Mouse (Mus musculus): ENCODE results near the gene Rccd1.
A peak's percentile ranks its signal among the peaks of the same experiment; 100 is the strongest.
"Not testable (repeated sequence)": the region's sequence is repeated elsewhere in the genome, so short reads cannot be mapped to it uniquely, and the experiment has no call there.

The Rccd1 gene

GRCm38 (mm10) chr7:80343270-80344018 is 19.2 kb upstream of the Rccd1 start:
- DNase-seq: peak; percentile 66

DNA sequence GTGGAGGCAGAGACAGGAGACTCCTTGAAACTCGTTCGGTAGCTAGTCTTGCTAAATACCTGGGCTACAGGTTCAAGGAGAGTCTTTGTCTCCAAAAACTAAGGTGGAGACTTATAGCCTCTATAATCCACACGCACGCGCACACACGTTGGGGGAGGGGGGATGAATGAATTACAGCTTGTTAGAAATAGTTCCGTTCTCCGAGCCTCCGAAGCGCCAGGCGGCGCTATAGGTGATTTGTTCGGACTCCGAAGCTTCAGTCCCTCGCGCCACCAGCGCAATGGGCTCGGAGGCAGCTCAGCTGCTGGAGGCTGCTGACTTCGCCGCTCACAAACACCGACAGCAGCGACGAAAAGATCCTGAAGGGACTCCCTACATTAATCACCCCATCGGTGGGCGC is 18.6 kb upstream of the Rccd1 start, which contains the start of gene Hddc3:
Hddc3 (plus strand) TSS at position 247 of the 400 bp plus-strand sequence.
- peak; percentile 94 for DNase-seq

DNA sequence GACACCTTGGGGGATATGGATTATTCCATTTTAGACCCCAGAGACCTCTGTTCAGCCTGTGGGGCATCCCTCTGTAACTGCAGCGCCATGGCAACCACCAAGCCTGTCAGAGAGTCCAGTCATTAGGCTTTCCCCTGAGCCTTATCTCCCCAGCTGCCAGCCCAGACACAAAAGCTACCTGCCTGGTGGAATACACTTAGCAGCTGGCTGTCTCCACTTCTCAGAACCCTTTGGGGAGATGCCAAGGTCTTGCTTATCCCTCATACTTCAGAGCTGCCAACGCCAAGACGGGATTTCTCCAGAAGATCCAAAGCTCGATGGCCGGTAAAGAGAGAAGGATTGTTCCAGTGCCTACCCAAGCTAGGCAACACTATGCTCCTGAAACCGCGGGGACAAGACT is 17.5 kb upstream of the Rccd1 start:
- peak; percentile 65 for DNase-seq

DNA sequence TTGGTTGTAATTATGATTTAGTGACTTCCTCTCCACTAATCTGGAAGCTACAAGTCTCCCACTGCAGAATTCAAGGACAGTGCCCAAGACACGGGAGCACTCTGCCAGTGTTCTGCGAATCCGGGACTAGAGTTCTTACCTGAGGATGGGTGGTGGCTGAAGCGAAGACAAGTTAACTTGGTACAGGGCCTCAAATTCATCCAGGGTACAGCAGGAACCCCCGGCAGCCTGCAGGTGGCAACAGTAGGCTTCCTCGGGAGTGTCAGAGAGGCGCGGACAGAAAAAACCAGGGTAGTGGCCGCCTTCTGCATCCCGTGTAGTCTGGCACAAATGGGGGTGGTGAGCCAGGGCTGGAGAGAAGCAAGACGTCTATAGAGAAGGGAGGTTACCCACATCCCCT is 16.5 kb upstream of the Rccd1 start, which contains the start of gene Unc45a:
Unc45a (minus strand) TSS at position 213 of the 400 bp plus-strand sequence.
- peak; percentile 81 for DNase-seq

DNA sequence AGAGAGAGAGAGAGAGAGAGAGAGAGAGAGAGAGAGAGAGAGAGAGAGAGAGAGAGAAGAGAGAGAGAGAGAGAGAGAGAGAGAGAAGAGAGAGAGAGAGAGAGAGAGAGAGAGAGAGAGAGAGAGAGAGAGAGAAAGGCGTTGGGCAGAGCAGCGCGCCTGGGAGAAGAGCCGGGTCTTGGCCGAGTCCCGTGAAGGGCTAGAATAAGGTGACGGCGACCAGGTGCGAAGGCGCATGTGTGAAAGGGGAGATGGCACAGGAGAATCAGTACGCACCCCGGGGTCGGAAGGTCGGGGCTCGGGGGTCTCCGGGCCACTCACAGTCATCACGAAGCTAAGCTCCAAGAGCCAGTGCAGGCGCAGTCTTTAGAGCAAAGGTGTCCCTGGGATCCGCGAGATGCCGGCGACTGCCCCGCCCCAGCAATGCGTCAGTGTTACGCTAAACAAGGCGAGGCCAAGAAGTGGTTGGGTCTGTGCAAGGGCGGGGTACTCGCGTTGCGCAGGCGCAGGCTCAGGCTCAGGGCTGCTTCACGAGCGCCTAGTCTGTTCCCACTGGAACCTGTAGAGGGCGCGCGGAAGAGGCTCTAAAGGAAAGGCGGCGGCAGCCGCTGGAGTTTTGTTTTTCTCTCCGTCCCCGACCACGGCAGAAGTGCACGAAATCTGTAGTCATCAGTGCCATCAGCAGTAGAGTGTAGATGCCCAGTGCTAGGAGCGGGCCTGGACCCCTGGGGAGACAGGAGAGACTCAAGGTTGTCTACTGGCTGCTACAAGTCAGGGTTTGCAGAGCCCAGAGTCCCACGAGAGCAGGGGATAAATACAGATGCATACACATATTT is 15.8 kb upstream of the Rccd1 start:
- DNase-seq: peak; percentile 99

DNA sequence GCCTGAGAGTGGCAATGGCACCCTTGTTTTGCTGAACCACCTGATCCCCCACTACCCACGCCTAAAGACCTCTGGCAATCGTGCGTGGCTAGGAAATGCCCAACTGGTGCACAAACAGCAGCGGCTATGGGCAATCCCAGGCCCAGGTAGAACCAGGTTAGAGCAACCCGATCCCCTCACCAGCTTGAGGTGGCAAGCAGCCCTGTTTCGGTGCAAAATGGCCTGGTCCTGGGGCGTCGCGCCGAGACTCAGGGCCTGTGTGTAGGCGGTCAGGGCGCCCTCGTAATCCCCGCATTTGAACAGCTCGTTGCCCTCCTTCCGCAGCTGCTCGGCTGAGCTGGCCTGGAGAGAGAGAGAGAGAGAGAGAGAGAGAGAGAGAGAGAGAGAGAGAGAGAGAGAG is 15.1 kb upstream of the Rccd1 start:
- peak; percentile 66 for DNase-seq

DNA sequence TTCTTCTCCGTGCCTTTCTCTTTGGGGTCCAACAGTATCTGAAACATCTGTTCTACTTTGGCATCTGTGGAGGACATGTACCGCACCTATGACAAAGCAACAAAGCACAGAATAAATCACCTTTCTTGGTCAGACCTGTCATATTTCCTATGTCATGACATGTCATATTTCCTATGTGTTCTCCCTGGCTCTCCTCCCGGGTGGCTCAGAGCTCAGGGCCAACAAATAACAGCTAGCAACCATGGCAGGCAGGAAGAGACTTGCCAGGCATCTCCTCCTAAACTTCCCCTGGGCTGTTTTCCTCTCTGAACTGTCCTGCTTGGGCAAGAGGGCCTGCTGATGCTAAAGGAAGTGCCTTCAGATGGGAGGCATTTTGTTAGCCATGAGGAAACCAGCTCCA is 12.7 kb upstream of the Rccd1 start:
- no peak for DNase-seq

GRCm38 (mm10) chr7:80334848-80335247 is 10.6 kb upstream of the Rccd1 start:
- DNase-seq: no peak

- DNase-seq: peak; percentile 41
These were observed 7.2 kb upstream of the Rccd1 start for GRCm38 (mm10) chr7:80331433-80331832.

- DNase-seq: peak; percentile 71
These were observed 6.0 kb upstream of the Rccd1 start for GRCm38 (mm10) chr7:80330278-80330677.

DNA sequence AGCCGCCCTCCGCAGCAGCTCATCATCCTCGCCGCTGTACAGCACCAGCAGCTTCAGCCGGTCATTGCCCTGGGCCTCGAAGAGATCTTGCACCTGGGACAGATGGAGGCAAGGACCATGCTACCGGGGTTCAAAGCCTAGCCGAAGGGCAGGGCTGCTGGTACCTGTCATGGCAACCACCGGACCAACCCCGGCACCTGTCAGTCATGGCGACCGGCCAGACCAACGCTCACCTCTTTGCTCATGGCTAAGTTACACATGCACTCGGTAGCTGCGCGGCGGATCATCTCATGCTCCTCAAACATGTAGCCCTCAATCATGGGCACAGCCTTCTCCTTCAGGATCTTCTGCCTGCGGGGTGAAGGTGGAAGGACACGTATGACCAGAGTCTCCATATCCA is 1.8 kb upstream of the Rccd1 start:
- peak; percentile 65 for DNase-seq

DNA sequence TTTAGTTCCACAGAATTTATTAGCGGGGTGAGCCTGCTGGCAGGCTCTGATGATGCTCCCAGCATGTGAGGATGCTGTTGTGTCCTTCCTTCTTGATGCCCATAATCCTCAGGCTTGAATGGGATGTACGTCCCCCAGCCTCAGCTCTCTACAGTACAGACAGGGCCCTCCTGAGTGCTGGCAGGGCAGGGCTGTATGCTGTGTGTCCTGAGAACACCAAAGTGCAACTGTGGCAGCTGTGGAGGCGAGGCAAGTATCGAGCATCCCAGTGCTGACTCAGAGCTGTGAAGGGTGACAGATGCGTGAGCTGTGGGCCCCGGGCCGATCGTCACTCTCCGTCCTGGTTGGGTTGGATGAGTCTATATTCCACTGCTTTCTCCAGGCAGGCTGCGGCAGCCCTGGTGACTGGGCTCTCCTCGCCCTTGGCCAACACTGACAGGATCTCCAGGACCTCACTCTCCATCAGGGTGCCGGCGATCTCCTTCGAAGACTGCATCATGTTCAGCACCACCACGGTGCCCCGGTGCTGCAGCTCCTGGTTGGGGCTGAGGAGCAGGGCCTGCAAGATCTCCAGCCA is 1.1 kb upstream of the Rccd1 start:
- peak; percentile 53 for DNase-seq

DNA sequence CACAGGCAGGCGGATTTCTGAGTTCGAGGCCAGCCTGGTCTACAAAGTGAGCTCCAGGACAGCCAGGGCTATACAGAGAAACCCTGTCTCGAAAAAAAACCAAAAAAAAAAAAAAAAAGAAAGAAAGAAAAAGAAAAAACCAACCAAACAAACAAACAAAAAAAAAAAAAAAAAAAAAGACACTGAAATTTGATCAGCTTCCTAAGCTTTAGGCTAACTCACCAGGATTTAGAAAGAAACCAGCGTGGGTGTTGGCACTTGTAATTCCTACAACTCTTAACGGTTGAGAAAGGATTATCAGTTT is 514 bp upstream of the Rccd1 start:
- not testable (repeated sequence) for DNase-seq

DNA sequence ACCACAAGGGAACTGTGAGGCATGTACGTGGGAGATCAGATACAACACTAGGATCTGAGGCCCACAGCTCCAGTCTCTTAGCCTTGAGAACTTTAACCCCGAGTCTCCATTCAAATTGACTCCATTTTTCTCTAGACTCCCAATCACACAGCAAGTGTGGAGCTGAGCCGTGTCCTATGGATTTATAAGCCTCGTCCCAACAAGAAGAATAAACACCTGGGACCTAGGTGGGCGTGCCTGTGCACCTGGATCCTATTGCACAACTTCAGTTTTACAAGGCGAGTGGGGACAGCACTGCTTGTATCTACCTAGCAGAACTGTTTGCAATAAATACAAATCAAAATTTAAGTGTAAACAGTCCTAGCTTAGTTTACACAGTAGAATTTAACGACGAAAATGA is 918 bp downstream of the Rccd1 start:
- peak; percentile 42 for DNase-seq

GRCm38 (mm10) chr7:80319846-80320496 is 4.3 kb downstream of the Rccd1 start:
- DNase-seq: peak; percentile 45

DNA sequence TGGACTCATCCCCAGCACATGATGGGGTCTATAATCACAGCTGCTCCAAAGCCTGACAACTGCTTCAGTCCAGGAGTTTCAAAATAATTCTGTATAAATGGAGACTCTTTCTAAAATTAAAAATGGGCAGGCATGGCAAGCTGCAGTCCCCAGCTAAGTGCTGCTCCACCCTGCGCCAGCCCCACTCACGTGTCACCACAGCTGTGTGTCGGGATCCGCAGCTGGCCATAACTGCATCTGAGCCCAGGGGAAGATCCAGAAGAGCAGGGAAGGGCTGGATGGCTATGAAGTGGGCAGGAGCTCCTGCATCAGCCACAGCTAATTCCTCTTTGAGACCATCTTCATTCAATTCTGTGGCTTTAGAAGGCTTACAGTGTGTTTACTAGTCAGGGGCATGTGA is 5.6 kb downstream of the Rccd1 start:
- no peak for DNase-seq

GRCm38 (mm10) chr7:80317439-80318115 is 6.7 kb downstream of the Rccd1 start:
- DNase-seq: no peak

DNA sequence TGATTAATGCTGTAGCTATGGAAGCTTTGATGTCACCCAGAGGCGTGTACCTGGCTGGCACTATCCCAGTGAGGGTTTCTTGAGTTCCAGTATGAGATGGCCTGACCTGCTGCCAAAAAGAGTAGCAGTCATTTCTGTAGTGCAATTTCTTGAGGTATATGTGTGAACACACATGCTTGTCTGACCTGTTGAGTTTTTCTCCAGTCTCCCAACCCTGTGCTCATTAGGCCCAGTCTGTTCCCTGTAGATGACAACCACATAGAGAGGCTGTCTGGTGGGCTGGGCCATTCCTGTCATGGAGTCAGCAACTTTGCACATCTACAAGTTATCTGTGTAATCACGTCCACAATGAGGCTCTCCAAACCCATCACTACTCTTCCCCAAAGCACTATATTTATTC is 8.5 kb downstream of the Rccd1 start:
- DNase-seq: no peak

DNA sequence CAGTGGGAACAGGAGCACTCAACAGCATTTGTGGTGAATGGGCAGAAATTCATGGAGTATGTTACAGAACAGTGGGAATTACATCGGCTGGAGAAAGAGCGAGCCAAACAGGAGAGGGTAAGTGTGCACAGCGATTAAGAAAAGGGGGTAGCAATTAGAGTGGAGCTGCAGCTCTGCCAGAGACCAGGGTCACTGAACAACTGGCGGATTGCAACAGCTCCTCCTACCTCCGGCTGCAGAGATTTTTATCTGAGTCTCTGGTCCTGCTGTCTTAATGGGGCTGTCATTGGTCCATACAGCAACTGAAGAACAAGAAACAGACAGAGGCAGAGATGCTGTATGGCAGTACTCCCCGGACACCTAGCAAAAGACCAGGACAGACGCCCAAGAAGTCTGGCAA is 13.5 kb downstream of the Rccd1 start:
- no peak for DNase-seq

- no peak for DNase-seq
These were observed 16.5 kb downstream of the Rccd1 start for GRCm38 (mm10) chr7:80307766-80308165.

- no peak for DNase-seq
These were observed 22.7 kb downstream of the Rccd1 start for GRCm38 (mm10) chr7:80301522-80301921.

GRCm38 (mm10) chr7:80299568-80299967 is 24.7 kb downstream of the Rccd1 start:
- no peak for DNase-seq

- DNase-seq: no peak
These were observed 25.5 kb downstream of the Rccd1 start for GRCm38 (mm10) chr7:80298754-80299153.
